Comparison of ENCODE assay signal across 8 mouse cellular contexts in genomic region chr5:100322081-100322480, GRCm38 (mm10).
A peak's percentile ranks its signal among the peaks of the same experiment; 100 is the strongest.
DNase-seq lines count a peak whose midpoint lies in the region; ATAC-seq and TF ChIP-seq lines count a peak whose summit lies in the region.

No protein-coding gene starts in this region.

- H3K27me3 ChIP-seq in forebrain, embryonic 10.5 days (ENCODE audit: poor library complexity, severe bottlenecking) = no peaks in the 10 kb centered on the region
- no peaks in the 10 kb centered on the region for H3K27me3 ChIP-seq in heart, embryonic 16.5 days (ENCODE audit: control insufficient read depth, insufficient read depth, low read length)
- H3K27me3 ChIP-seq in liver, embryonic 13.5 days = no peaks in the 10 kb centered on the region
- no peaks in the 10 kb centered on the region for H3K27me3 ChIP-seq in neural tube, embryonic 13.5 days
- H3K27me3 ChIP-seq in testis, adult 2 months (ENCODE audit: control insufficient read depth, insufficient read depth, low read length) = no peaks in the 10 kb centered on the region

- H3K4me3 ChIP-seq in forebrain, embryonic 10.5 days = no peak overlapping the region
- no peak overlapping the region for H3K4me3 ChIP-seq in heart, embryonic 16.5 days (ENCODE audit: low read length)
- H3K4me3 ChIP-seq in liver, embryonic 13.5 days (replicated peaks) = no peak overlapping the region
- no peak overlapping the region for H3K4me3 ChIP-seq in neural tube, embryonic 13.5 days
- H3K4me3 ChIP-seq in testis, adult 2 months (ENCODE audit: control insufficient read depth, low read depth, low read length) = no peak overlapping the region

- H3K4me1 ChIP-seq in forebrain, embryonic 10.5 days = peaks cover 9% of the 10 kb centered on the region
- H3K4me1 ChIP-seq in heart, embryonic 16.5 days (ENCODE audit: control insufficient read depth, insufficient read depth, low read length) = no peaks in the 10 kb centered on the region
- H3K4me1 ChIP-seq in liver, embryonic 13.5 days (replicated peaks) = no peaks in the 10 kb centered on the region
- H3K4me1 ChIP-seq in neural tube, embryonic 13.5 days (replicated peaks) = no peaks in the 10 kb centered on the region; the same call in 1 of the 2 replicates
- H3K4me1 ChIP-seq in testis, adult 2 months (ENCODE audit: control insufficient read depth, insufficient read depth, low read length) = no peaks in the 10 kb centered on the region

- H3K4me2 ChIP-seq in heart, embryonic 16.5 days (ENCODE audit: low read depth, low read length) = peak overlapping the region; percentile 4; the same call in 1 of the 2 replicates
- no peak overlapping the region for H3K4me2 ChIP-seq in liver, embryonic 13.5 days
- 0 out of 2 replicates have a peak overlapping the region, but pooled peaks have one; percentile 13 for H3K4me2 ChIP-seq in neural tube, embryonic 13.5 days

- 4% methylated on average over 11 of the region's 11 CpGs for WGBS in forebrain, embryonic 10.5 days
- WGBS in heart, embryonic 16.5 days = under 1% methylated on average over 11 of the region's 11 CpGs
- WGBS in liver, embryonic 13.5 days (ENCODE audit: insufficient replicate concordance) = 1% methylated on average over 11 of the region's 11 CpGs
- WGBS in neural tube, embryonic 13.5 days = 1% methylated on average over 11 of the region's 11 CpGs

- ATAC-seq in CD4-positive, CD25-positive, alpha-beta regulatory T cell, adult 4 months = peak; percentile 83
- peak; percentile 89 for ATAC-seq in heart, embryonic 16.5 days (replicated peaks; ENCODE audit: extremely low read depth, insufficient read depth, low FRiP score)
- ATAC-seq in liver, embryonic 13.5 days (ENCODE audit: low read depth) = no peak
- peak; percentile 78 for ATAC-seq in neural tube, embryonic 13.5 days (ENCODE audit: low read depth)

- no peaks in the 10 kb centered on the region for H3K9me3 ChIP-seq in forebrain, embryonic 10.5 days
- no peaks in the 10 kb centered on the region; the same call in 1 of the 2 replicates for H3K9me3 ChIP-seq in heart, embryonic 16.5 days (replicated peaks; ENCODE audit: control insufficient read depth, low read length)
- H3K9me3 ChIP-seq in liver, embryonic 13.5 days (replicated peaks) = no peaks in the 10 kb centered on the region
- no peaks in the 10 kb centered on the region for H3K9me3 ChIP-seq in neural tube, embryonic 13.5 days

- DNase-seq in brain, embryonic 18.5 days (ENCODE audit: low read depth, low spot score) = peak; percentile 58
- DNase-seq in forebrain, embryonic 10.5 days (ENCODE audit: extremely low spot score, low spot score) = peak; percentile 86
- DNase-seq in kidney, postnatal 14 days = peak; percentile 78
- peak; percentile 49 for DNase-seq in liver, embryonic 13.5 days

- H3K27ac ChIP-seq in forebrain, embryonic 10.5 days = no peak overlapping the region
- no peak overlapping the region for H3K27ac ChIP-seq in heart, embryonic 16.5 days (ENCODE audit: low read length)
- H3K27ac ChIP-seq in liver, embryonic 13.5 days = no peak overlapping the region
- H3K27ac ChIP-seq in neural tube, embryonic 13.5 days (replicated peaks) = no peak overlapping the region
- H3K27ac ChIP-seq in testis, adult 2 months (ENCODE audit: control insufficient read depth, insufficient read depth, low read depth, low read length) = no peak overlapping the region

- TF ChIP-seq CTCF in testis, adult 2 months (IDR thresholded peaks at IDR 0.05; ENCODE audit: control insufficient read depth, insufficient read depth, insufficient replicate concordance, low read depth, low read length) = peak; percentile 100

- H3K9ac ChIP-seq in heart, embryonic 16.5 days (ENCODE audit: low read length) = no peak overlapping the region
- H3K9ac ChIP-seq in liver, embryonic 13.5 days = no peak overlapping the region
- no peak overlapping the region for H3K9ac ChIP-seq in neural tube, embryonic 13.5 days

- no peak for TF ChIP-seq POLR2A in testis, adult 2 months (IDR thresholded peaks at IDR 0.05; ENCODE audit: control insufficient read depth, low read depth, low read length)

- no peaks in the 10 kb centered on the region for H3K36me3 ChIP-seq in forebrain, embryonic 10.5 days (replicated peaks)
- H3K36me3 ChIP-seq in heart, embryonic 16.5 days (ENCODE audit: control insufficient read depth, insufficient read depth) = no peaks in the 10 kb centered on the region
- H3K36me3 ChIP-seq in liver, embryonic 13.5 days = no peaks in the 10 kb centered on the region
- no peaks in the 10 kb centered on the region for H3K36me3 ChIP-seq in neural tube, embryonic 13.5 days
- no peaks in the 10 kb centered on the region for H3K36me3 ChIP-seq in testis, adult 2 months (ENCODE audit: control insufficient read depth, insufficient read depth, low read length)
